Mouse (Mus musculus) erythroblast, embryonic 14.5 days (primary cell): Measurements from ENCODE around the gene Rnf187.

ENCODE experiments used
- GATA1 ChIP-seq: IDR thresholded peaks from 2 replicates; pipeline ENCODE4 v1.6.1; 2012; ENCODE audit warnings: low read length, inconsistent platforms, mixed read lengths
- TAL1 ChIP-seq: IDR thresholded peaks from 3 replicates; pipeline ENCODE4 v1.6.1; 2012; ENCODE audit warnings: low read length, inconsistent platforms, mixed read lengths

- no peak for TF ChIP-seq GATA1
- no peak for TF ChIP-seq TAL1
These were observed 17.1 kb upstream of the Rnf187 start for GRCm38 (mm10) chr11:58955868-58956257.
